Mouse (Mus musculus): ENCODE measurements around the gene Gm7714. TPM values are rescaled to one million over a fixed set of nuclear protein-coding genes. Genes with fewer than 3 reads are reported as not detected.

Gene Gm7714
- polyA plus RNA-seq (2015; fragmentation: Nextera tagmentation; extraction: Ambion mirVana) = not detected in 2 replicates

GRCm38 (mm10) chr5:88268619-88269018, at the start of gene Gm7714:
Gene Gm7714 (plus strand): TSS chr5:88268919.

GRCm38 (mm10) chr5:88317012-88317411, 48.3 kb downstream of the Gm7714 start, which contains the start of gene Prol1:
Gene Prol1 (plus strand): TSS chr5:88317312.

Other genes with a start within 250 kb of the Gm7714 start
- not detected in 2 replicates for gene Smr2, start 182.4 kb upstream of the Gm7714 start, polyA plus RNA-seq (2015; fragmentation: Nextera tagmentation; extraction: Ambion mirVana)
- gene Gm11116, start 157.4 kb upstream of the Gm7714 start, polyA plus RNA-seq (2015; fragmentation: Nextera tagmentation; extraction: Ambion mirVana) = not detected in 2 replicates
- gene Gm11115, start 114.8 kb upstream of the Gm7714 start, polyA plus RNA-seq (2015; fragmentation: Nextera tagmentation; extraction: Ambion mirVana) = not detected in 2 replicates
- gene Prol1, start 48.4 kb downstream of the Gm7714 start, polyA plus RNA-seq (2015; fragmentation: Nextera tagmentation; extraction: Ambion mirVana) = not detected in 2 replicates
- not detected in 2 replicates for gene Amtn, start 107.2 kb downstream of the Gm7714 start, polyA plus RNA-seq (2015; fragmentation: Nextera tagmentation; extraction: Ambion mirVana)
- 0.17 TPM in 1 of 2 replicates, not detected in the other for gene Ambn, start 187.1 kb downstream of the Gm7714 start, polyA plus RNA-seq (2015; fragmentation: Nextera tagmentation; extraction: Ambion mirVana)
- not detected in 2 replicates for gene Enam, start 219.1 kb downstream of the Gm7714 start, polyA plus RNA-seq (2015; fragmentation: Nextera tagmentation; extraction: Ambion mirVana)

All from adrenal gland, postnatal 0 days (tissue).